Mouse (Mus musculus) frontal cortex, adult (tissue): ENCODE measurements at regions not wholly inside any gene's neighbourhood (a gene's known extent, or its start where the extent isn't known, plus 50 kb on each side); places are given as distances from the start of the nearest gene placed in this dataset.
"Not testable (repeated sequence)": the region's sequence is repeated elsewhere in the genome, so short reads cannot be mapped to it uniquely, and the experiment has no call there.

Experiments
- ATAC-seq: cut with Nextera tagmentation; 2 replicates; pipeline ENCODE4 v1.9.2; 2017; ENCODE audit warnings: mild to moderate bottlenecking, moderate library complexity, mixed read lengths; ENCODE audit not compliant: low TSS enrichment

DNA sequence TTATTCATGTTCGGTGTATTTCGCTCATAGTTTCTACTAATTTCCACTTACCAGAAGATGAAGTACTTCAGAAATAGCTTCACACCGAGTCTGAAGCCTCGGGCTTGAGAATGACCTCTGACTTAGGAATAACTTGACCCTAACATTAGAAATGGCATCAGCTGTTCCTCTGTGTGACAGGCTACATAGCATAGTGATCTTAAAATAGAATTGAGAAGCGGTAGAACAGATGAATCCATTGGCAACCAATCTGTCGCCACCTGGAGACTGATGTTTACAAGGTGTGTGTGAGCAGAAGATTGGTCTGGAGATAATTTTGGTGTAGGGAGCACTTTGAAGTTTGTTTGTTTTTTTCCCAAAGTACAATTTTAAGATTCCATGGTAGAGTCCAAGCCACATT, 60.9 kb upstream of the Ahi1 start:
- no peak for ATAC-seq

DNA sequence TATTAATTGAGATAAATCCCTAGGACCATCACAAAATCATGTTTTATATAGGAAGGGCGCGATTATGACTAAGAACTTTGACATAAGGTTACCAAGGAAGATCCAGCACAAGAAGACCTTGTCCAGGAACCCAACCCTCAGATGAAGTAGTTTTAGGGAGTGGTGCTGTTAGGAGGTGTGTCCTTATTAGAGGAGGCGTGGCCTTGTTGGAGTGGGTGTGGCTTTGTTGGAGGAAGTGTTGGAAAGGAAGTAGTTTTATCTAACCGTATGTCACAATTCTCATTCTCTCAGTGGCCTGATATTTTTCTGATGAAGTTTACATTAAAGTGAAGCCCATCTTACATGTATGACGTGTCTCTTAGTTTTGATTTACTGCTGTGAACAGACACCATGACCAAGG, 68.7 kb upstream of the Ahi1 start:
- ATAC-seq = no peak

DNA sequence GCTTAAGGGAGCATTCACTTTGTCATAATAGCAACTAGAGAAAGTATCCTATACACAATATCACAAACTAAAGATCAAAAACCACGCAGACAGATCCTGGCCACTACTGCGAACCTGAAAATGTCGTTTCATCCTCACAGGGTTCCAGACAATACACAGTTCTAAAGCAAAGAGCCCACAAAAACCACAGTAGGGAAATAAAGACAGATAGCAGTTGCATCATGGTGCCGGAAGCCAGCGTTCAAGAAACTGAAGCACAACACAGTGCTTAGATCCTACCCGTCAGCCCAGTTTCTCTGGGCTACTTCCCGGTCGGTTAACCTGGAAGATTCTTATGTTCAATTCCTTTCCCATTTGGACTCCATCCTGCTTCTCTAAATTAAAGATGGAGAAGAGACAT, 69.7 kb upstream of the Ahi1 start:
- ATAC-seq = no peak

DNA sequence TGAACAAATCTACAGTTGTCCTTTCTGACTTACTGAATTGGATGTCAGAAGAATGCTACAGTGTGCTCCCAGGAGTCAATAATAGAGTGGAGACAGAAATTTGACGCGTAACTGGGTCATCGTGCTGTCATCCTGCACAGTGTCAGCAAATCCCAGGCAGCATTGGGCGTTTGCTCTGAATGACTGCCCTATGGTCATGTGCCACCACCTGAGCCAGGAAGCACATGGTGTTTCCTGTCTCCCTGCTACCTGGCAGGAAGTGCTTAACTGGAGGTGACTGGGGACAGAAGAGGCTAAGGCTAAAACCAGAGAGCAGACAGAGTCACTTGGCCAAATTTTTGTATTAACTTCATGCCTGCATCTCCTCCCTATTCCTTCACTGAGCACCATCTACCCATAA, 72.1 kb upstream of the Ahi1 start:
- ATAC-seq = no peak

DNA sequence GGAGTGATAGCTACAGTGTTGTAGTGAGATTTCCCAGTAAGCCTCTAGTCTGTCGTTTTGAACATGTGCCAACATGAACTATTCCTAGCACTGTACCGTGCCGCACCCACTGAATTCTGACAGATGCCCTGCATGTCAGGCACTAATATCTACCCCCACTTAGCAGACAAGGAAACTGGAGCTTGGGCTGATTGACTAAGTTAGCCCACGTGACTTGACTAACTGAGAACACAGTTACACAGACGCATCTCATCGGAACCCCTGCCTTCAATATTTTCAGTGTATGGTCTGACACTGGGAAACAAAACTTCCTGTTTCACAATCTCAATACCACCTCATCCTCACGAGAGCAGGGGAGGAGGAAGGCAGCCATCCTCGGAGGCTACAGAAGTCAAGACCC, 72.9 kb upstream of the Ahi1 start:
- no peak for ATAC-seq

DNA sequence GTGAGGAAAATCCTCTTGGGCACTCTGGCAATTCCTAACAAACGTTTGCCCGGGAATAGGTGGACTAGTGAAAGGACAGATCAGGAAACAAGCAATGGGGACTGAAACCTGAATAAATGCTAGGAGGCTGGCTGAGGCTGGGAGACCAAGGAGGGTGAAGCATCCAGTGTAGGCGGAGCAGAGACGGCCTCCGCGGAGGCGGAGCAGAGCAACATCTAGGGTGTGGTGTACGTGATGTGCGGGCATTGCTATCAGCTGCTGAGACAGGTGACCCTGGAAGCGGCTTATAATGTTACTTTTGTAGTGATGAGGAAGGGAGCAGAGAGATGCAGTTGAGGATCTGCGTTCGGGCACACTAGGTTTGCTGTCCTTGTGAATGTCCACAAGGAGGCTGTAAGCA, 85.3 kb upstream of the Ahi1 start:
- no peak for ATAC-seq

DNA sequence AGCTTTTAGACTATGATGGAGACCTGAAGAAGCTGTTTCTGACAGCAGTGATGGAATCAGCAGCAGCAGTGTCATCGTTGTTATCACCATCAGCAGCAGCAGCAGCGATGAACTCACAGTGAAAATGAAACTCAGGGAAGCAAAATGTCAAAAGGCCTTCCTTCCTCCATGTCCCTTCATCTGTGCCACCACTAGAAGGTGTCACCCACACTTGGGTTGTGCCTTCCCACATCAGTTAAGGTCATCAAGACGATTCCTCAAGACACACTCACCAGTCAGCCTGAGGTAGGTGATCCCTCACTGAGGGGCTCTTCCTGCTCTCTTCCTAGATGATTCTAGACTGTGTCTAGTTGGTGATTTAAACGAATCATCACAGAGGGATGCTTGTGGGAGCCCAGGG, 87.3 kb upstream of the Ahi1 start:
- no peak for ATAC-seq

DNA sequence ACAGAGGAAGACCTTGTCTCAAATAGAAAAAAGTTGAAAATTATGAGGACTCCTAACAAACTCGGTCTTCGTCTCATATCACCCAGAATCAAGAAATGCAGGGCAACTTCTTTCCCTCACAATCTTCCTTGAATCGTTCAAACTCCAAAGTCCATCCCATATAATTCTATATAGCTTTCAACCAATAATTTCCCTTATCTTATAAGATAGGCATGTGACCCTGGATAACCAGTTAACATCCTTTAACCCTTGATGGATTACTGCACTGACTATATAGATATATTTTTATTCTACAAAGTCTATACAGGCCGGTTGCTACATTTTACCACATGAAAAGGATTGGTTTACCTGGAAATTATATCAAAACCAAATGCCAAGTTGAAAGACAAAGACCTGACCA, 94.9 kb upstream of the Ahi1 start:
- ATAC-seq = no peak

DNA sequence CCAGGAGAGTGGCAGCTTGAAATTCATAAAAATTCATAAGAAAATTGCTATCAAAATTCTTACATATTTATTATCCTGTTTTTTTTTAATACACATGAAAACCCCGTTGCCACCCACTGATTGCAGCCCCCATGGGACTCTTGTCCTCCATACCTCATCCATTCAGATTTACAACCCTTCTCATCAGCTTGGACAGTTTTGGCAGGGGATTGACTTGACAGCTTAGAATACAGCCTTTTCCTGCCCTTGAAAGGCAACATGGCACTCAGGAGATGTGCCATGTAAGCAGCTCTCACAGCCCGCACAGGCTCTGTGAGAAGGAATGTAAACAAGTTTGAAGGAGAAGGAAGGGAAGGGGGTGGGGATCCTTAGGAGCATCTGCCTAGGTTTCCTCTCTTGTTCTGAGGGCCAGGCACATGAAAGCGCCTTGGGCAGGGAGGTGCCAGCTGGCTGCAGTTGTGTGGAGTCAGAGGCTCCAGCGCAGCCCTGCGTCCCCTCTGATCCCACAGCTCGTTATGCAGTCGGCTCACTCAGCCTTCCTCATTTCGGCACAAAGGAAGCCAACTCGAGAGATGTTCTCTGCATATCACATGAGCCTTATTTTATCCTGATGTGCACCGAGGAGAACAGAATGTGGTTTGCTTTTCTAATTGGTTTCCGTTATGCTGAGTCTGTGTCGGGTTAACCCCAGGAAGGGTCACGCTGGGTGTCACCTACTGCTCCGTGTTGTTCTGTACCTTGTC, 97.6 kb upstream of the Ahi1 start:
- peak; percentile 96 for ATAC-seq

DNA sequence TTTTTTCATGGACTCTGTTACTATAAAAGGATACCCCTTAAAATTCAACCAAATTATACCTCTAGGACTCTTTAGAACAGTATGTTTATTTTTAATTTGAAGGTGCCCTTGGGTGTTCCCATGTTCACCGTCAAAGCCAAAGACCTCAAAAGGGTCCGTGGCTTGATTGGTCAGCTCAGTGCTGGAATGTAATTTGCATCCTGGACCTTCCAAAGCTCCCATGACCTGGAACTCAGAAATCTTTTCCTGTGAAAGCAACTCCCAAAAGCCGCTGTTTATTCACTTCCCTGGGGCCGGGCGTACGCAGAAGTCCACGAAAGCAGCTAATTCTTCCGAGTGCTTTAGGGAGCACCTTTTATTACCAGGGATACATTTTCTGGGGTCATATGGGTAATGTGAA, 105.1 kb upstream of the Ahi1 start:
- ATAC-seq = no peak

DNA sequence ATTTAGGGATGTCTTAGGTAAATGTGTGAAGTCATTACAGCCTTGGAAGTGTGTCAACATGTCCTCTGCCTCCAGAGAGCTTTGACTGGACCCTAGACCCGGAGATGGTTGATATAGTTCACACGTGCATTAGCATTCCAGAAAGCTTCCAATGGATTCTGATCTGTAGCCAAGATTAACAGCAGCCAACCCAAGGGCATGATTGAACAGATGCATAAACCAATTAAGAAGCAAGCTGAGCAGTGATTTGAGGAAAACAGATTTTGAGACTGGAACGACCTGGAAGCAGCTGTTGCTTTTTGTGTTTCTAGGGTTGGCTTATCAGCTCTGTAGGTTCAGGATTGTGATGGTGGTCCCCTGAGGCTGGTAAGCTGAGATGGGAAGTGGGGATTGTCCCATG, 109.1 kb upstream of the Ahi1 start:
- no peak for ATAC-seq

DNA sequence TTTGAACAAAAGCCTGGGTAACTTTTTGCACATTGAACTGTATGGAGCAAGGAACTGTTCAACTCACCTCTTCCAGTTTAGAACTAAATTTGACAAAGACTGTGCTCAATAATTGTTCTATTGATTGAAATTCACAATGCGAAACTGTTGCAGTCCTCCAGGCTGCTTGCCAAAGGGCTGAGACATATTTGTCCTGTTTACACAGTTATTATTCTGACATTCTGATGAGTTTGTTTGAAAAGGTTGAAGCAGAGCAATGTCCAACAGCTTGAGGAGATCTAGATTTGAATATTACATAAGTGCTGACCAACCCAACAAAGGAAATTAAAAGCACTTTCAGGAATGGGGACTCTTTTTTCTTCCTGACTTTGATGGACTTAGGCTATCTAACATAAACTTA, 110.2 kb upstream of the Ahi1 start:
- ATAC-seq = no peak

DNA sequence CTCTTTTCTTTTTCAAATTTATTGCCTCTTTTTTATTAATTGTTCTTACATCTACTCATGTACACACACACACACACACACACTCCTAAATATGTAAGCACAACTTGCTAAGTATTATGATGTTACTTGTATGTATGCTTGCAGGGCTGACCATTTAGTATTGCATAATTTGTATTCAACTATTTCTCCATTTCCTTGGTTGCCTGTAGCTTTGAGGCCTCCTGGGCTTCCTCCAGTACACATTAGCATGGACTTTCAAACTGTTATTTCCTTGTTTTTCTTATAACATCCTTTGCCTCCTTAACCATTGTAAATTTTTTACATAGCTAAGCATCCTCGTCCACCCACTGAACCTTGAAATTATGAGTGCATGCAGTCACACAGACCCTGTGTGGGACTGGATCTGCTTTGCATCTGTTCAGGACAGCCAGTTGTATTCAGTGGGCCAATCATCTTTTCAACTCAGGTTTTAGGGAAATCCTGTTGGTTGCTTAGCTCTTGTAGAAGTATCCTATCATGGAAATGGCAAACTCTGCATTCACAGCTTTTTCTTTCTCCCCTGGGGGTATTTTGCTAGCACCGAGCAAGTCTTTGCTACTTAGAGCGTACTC, 110.8 kb upstream of the Ahi1 start:
- ATAC-seq = no peak

DNA sequence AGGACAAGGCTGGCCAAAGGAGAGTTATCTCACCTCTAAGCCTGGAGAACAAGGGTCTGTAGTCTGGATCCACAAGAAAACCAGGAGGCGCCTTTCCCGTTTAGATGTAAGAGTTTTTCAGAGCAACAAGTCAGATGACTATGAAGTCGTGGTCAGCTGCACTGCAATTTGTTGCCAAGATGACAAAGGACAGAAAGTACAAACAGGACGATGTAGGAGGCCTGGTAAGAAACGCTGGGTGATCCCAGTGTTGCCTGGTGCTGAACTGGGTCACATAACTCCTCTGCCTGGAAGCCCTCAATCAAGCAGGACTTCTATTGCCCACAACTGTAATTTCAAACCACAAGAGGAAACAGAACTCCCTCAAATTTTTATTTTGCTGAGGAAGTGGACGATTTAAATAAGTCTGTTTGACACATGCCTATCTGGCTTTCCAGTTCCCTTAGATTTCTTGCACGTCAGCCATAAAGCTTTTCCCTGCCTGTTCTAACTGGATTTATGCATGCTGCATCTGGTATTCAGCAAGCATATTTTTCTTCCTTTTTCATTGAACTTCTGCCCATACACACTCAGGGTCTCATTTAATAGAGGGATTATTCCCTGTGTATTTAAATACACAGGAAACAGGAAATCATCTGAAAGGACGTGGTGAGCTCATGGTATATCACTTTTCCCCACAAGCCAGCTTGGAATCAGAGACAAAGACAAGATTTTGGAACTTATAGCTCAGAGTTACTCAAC, 113.5 kb upstream of the Ahi1 start:
- ATAC-seq = no peak

DNA sequence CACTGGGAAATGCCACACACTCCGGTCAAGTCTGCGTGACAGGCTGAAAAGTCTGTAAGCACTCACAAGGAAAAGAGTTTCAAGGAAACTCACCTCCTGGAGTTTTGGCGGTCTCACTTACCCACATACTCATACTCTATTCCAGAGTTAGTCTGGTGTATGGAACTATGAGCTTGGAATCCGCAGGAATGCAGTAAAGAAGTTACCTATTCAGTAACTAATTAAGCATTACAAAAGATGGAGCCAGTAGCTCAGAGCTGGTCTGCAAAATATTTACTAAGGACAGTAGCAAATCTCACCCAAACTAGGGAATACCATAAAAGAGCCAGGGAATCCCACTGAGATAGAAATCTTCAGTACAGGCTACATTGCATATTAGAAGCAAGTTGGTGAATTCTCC, 111.9 kb upstream of the Pde7b start:
- ATAC-seq = not testable (repeated sequence)

DNA sequence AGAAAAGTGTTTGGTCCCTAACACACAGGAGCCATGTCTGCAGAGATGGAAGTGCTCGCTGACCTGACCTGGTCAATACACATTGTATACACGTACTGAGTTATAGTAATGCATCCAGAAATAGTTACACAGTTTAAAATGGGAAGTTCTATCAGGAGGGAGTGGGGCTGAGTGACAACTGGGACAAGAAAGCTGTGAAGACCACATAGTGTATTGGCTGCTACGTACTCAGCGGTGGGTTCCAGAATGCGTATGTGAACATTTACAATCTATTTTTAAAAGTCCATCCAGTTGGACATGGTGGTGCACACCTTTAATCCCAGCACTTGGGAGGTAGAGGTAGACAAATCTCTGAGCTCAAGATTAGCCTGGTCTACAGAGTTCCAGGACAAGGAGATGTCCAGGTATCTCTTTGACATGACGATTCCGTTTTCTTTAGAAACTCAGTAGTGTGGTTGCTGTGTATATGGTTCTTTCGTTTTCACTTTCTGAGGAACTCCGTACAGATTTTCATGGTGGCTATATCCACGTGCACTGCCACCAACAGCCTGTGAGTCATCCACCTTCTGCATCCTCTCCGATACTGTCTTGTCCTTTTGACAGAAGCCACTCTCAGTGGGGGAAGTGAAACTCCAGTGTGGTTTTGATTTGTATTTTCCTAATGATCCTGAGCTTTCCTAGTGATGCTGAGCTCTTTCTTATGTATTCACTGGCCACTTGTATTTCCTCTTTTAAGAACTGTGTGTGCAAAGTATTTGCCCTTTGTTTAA, 110.1 kb upstream of the Pde7b start:
- peak; percentile 55 for ATAC-seq

DNA sequence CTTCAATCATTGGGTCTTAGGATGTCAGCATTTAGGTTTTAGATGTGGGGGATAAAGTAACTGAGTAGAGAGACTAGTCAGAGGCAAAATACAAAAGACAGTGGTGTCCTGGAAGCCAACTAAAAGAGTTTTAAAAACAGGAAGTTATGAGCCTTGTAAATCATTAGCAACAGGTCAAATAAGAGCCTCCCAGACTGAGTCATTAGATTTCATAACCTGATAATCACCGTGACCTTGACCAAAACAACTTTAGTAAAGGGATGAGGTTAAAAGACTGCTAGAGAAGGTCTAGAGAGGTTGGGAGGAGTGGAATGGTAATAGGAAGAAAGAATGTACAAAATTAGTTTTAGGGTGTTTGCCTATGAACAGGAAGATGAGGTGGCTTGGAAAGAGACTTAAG, 103.4 kb upstream of the Pde7b start:
- no peak for ATAC-seq

DNA sequence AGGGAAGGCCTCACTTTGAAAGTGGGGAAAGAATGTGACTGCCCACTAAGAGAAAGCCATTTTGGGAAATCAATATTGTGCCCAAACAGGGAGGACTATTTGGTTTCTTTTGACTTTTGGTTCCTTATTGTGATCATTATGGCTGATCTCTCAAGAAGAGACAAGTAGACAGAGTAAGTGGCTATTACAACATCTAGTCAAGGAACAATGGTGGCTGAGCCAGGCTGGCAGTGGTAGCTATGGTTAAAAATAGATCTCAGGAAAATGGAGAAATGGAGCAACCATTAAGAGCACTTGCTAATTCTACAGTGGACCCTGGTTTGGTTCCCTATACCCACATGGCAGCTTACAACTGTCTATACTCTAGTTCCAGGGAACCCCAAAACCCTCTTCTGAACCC, 102.6 kb upstream of the Pde7b start:
- ATAC-seq = no peak

DNA sequence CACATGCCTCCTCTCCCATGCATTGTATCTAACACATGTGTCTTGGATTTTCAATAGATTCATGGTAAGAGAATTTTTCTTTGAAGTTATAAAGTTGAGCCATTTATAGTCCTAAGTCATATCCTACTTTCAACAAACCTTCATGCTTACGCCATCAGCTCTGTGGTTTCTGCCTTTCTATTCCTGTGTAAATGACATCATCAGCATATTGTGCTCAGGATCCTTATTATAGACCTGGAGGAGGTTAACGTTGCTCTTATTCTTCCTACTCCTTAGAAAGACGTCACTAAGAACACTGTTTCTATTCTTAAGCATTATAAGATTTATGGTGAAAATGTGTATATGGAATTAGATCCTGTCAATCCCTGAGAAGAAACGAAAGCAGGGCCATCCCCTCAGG, 93.7 kb upstream of the Pde7b start:
- ATAC-seq = peak; percentile 97

DNA sequence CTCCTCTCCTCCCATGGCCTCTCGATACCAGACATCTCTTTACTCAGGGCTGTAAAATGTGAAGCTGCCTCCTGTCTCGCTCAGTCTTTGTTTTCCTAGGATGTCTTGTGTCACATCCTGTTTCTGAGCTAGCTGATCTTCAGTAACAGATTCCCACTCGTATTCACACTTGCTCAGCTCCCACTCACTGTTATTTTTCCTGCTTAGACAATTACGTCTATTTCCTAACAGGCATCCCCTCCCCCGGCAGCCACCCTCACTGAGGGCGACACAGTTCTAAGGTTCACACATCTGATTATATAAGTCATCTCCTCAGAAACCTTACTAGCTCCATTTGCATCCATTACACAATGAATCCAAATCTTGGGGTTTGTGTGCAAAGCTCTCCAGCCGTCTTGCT, 74.9 kb upstream of the Pde7b start:
- ATAC-seq = peak; percentile 94

DNA sequence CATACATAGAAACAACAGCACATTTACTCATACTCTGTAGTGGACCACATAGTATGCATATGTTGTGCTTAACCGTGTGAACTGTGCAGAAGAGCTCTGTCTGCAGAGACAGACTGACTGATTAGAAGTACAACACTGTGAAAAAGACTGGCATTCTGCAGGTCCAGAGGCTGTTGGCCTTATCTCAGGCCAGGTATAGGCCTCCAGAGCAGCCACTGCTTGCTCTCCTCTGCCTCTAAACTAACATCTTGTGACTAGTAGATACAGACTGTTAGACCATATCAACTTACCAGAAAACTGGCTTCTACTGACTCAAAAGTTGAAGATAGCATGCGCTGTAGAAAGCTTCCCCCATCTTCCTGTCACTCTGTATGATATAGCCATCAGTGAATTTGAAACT, 73.5 kb upstream of the Pde7b start:
- no peak for ATAC-seq

DNA sequence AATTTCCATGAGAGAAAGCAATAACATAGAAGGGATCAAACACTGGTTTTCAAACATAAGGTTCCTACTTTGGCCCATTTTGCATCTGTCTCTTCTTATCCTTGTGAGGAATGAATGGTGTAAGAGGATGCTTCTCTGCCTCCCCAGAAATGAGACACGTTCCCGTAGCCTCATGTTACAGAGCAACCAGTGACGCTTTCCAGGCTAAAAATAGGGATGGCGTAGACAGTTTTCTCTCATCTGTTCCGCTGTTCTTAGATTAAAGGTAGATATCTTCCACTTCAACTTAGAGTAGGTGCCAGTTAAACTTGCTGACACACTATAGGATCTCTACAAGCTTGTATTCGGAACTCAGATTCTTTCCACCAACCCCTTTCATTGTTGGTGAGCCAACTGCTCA, 69.1 kb upstream of the Pde7b start:
- no peak; the same call in 1 of the 2 replicates for ATAC-seq

DNA sequence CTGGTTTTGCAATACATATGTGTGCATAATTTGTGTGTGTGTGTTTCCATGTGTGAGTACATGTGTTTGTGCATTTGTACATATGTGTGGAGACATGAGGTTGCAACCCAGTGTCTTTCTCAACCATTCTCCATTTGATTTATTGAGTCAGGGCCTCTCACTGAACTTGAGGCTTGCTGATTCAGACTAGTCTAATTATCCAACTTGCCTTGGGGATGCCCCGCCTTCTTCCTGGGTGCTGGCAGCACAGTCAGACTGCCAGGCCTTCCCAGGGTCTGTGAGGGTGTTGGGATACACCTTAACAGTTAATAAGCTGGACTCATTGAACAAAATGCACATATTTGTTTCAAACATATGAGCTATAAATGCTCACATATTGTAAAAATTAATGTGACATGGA, 56.1 kb upstream of the Pde7b start:
- no peak for ATAC-seq
